Mouse (Mus musculus): Measurements from ENCODE around the gene Podxl2. TPM values are rescaled to one million over a fixed set of nuclear protein-coding genes. Genes with fewer than 3 reads are reported as not detected.

The Podxl2 gene
- total RNA-seq, 1 experiment = 5.0 TPM

DNA sequence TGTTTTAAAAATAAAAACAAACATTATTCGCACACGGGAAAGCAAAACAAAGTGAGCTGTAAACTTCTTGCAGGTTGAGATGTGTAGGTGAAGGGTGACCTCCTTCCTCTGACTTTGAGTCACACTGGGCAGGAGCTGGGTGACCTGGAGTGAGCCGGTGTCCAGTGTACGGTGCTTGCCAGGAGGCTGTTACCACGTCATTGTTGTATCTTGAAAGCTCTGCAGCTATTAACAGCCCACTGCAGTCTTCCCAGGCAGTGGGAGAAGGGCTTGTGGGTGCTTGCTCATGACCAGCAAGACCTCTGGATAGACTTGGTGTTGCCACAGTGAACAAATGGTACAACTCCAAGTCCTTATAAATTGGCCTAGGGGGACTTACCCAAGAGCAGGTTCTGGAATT lies 40.0 kb upstream of the Podxl2 start:
- in situ Hi-C loops (cut with MboI; ENCODE audit: low sequenced_read_pairs in 2 of 2, unreplicated experiment in 2 of 2) = no loop called here
- Histone ChIP-seq H3K36me3 (ENCODE audit: control insufficient read depth, insufficient read depth, low read length, poor library complexity, severe bottlenecking) (peaks cover 7% of the 10 kb centered on the region; the same call in 1 of the 2 replicates), H3K27ac (ENCODE audit: insufficient read depth, low read depth, low read length, poor library complexity, severe bottlenecking) (no peak overlapping the region), H3K9ac (ENCODE audit: insufficient read depth, low read depth, low read length, poor library complexity, severe bottlenecking) (no peak overlapping the region), H3K9me3 (ENCODE audit: control insufficient read depth, insufficient read depth, low read depth, low read length) (no peaks in the 10 kb centered on the region), H3K4me3 (ENCODE audit: insufficient read depth in 1 of 2, low read depth in 1 of 2, low read length in 2 of 2, poor library complexity in 1 of 2, severe bottlenecking in 1 of 2) (no peak overlapping the region), H3K4me1 (ENCODE audit: control insufficient read depth in 2 of 2, insufficient read depth in 2 of 2, low read length in 2 of 2, poor library complexity in 1 of 2) (no peaks in the 10 kb centered on the region; a peak in 1 of 4 replicates)
- no peak for DNase-seq (ENCODE audit: low read depth, low spot score)
- no peak for TF ChIP-seq MAFK (IDR thresholded peaks at IDR 0.05; ENCODE audit: insufficient read depth, low read depth, low read length)
- no peak for TF ChIP-seq CHD2 (IDR thresholded peaks at IDR 0.05; ENCODE audit: low read depth, low read length)
- no peak for TF ChIP-seq HCFC1 (IDR thresholded peaks at IDR 0.05; ENCODE audit: borderline replicate concordance, insufficient read depth, low read length)
- TF ChIP-seq ZNF384 (IDR thresholded peaks at IDR 0.05; ENCODE audit: low read depth, low read length) = no peak
- TF ChIP-seq ZC3H11A (IDR thresholded peaks at IDR 0.05; ENCODE audit: borderline replicate concordance, low read depth, low read length) = no peak

DNA sequence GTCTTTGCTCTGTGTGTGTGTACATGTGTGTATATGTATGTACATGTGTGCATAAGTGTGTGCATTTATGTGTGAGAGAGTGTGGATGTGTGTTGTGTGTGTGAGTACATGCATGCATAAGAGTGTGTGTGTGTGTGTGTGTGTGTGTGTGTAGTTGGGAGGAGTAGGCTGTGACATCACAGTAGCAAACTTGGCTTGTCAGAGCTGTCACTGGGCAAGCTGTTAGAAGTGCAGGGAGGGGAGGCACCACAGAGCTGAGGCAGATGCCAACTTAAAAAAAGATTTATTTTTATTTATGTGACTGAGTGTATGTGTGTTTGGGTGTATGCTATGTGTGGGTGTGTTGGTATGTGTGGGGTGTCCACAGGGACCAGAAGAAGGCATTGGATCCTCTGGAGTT lies 38.6 kb upstream of the Podxl2 start:
- Histone ChIP-seq H3K9ac (ENCODE audit: insufficient read depth, low read depth, low read length, poor library complexity, severe bottlenecking) (no peak overlapping the region), H3K4me3 (ENCODE audit: insufficient read depth in 1 of 2, low read depth in 1 of 2, low read length in 2 of 2, poor library complexity in 1 of 2, severe bottlenecking in 1 of 2) (no peak overlapping the region), H3K4me1 (ENCODE audit: control insufficient read depth in 2 of 2, insufficient read depth in 2 of 2, low read length in 2 of 2, poor library complexity in 1 of 2) (no peaks in the 10 kb centered on the region; a peak in 1 of 4 replicates), H3K36me3 (ENCODE audit: control insufficient read depth, insufficient read depth, low read length, poor library complexity, severe bottlenecking) (peaks cover 7% of the 10 kb centered on the region; the same call in 1 of the 2 replicates), H3K27ac (ENCODE audit: insufficient read depth, low read depth, low read length, poor library complexity, severe bottlenecking) (no peak overlapping the region), H3K9me3 (ENCODE audit: control insufficient read depth, insufficient read depth, low read depth, low read length) (no peaks in the 10 kb centered on the region)
- DNase-seq (ENCODE audit: low read depth, low spot score) = no peak
- in situ Hi-C loops (cut with MboI; ENCODE audit: low sequenced_read_pairs in 2 of 2, unreplicated experiment in 2 of 2) = no loop called here
- no peak for TF ChIP-seq HCFC1 (IDR thresholded peaks at IDR 0.05; ENCODE audit: borderline replicate concordance, insufficient read depth, low read length)

DNA sequence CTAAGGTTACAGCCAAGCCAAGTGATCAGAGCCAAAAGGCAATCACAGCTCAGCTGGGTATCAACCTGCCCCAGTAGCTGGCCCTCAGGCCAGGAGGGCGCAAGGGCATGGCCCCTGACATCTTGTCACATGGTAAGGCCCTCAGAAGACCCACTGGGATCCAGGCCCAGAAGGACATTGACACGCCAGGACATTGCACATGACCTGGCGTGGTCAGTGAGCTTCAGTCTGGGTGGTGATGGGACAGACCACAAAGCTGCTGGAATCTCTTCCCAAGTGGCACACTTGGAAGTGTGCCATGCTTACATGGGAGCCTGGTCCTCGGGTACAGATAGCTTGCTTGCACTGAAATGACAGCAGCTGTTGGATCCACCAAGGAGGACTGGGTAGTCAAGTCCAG lies 38.2 kb upstream of the Podxl2 start:
- Histone ChIP-seq H3K9me3 (ENCODE audit: control insufficient read depth, insufficient read depth, low read depth, low read length) (no peaks in the 10 kb centered on the region), H3K4me3 (ENCODE audit: insufficient read depth in 1 of 2, low read depth in 1 of 2, low read length in 2 of 2, poor library complexity in 1 of 2, severe bottlenecking in 1 of 2) (no peak overlapping the region), H3K9ac (ENCODE audit: insufficient read depth, low read depth, low read length, poor library complexity, severe bottlenecking) (no peak overlapping the region), H3K27ac (ENCODE audit: insufficient read depth, low read depth, low read length, poor library complexity, severe bottlenecking) (no peak overlapping the region), H3K36me3 (ENCODE audit: control insufficient read depth, insufficient read depth, low read length, poor library complexity, severe bottlenecking) (peaks cover 7% of the 10 kb centered on the region; the same call in 1 of the 2 replicates), H3K4me1 (ENCODE audit: control insufficient read depth in 2 of 2, insufficient read depth in 2 of 2, low read length in 2 of 2, poor library complexity in 1 of 2) (no peaks in the 10 kb centered on the region; a peak in 1 of 4 replicates)
- TF ChIP-seq MAFK (IDR thresholded peaks at IDR 0.05; ENCODE audit: insufficient read depth, low read depth, low read length) (no peak), ZNF384 (IDR thresholded peaks at IDR 0.05; ENCODE audit: low read depth, low read length) (no peak), CHD2 (IDR thresholded peaks at IDR 0.05; ENCODE audit: low read depth, low read length) (no peak), ZC3H11A (IDR thresholded peaks at IDR 0.05; ENCODE audit: borderline replicate concordance, low read depth, low read length) (no peak), HCFC1 (IDR thresholded peaks at IDR 0.05; ENCODE audit: borderline replicate concordance, insufficient read depth, low read length) (no peak)
- in situ Hi-C loops (cut with MboI; ENCODE audit: low sequenced_read_pairs in 2 of 2, unreplicated experiment in 2 of 2) = no loop called here
- no peak for DNase-seq (ENCODE audit: low read depth, low spot score)

DNA sequence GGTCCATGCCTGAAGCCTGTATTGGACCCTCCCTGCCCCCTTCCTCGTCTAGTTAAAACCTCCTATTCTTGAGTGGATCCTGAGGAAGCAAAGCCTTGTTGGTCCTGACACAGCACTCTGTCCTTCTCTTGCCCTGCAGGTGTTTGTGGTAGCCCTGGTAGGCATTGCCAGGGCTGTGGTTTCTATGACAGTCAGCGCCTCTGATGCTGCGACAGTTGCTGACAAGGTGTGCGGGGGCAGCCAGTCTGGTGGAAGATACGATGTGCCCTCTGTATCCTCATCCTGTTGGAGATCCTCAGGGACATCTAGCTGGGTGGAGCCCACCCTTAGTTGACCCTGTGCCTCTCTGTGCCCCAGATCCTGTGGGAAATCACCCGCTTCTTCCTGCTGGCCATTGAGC lies 34.3 kb upstream of the Podxl2 start:
- H3K9me3 ChIP-seq (ENCODE audit: control insufficient read depth, insufficient read depth, low read depth, low read length) = no peaks in the 10 kb centered on the region
- DNase-seq (ENCODE audit: low read depth, low spot score) = no peak
- peaks cover 3 to 8% of the 10 kb centered on the region in 2 experiments; a peak in 2 of 4 replicates for H3K4me1 ChIP-seq (ENCODE audit: control insufficient read depth in 2 of 2, insufficient read depth in 2 of 2, low read length in 2 of 2, poor library complexity in 1 of 2)
- H3K4me3 ChIP-seq (ENCODE audit: insufficient read depth in 1 of 2, low read depth in 1 of 2, low read length in 2 of 2, poor library complexity in 1 of 2, severe bottlenecking in 1 of 2) = no peak overlapping the region
- in situ Hi-C loops (cut with MboI; ENCODE audit: low sequenced_read_pairs in 2 of 2, unreplicated experiment in 2 of 2) = no loop called here
- H3K9ac ChIP-seq (ENCODE audit: insufficient read depth, low read depth, low read length, poor library complexity, severe bottlenecking) = no peak overlapping the region
- no peak overlapping the region for H3K27ac ChIP-seq (ENCODE audit: insufficient read depth, low read depth, low read length, poor library complexity, severe bottlenecking)
- no peak for TF ChIP-seq HCFC1 (IDR thresholded peaks at IDR 0.05; ENCODE audit: borderline replicate concordance, insufficient read depth, low read length)
- no peak for TF ChIP-seq MAFK (IDR thresholded peaks at IDR 0.05; ENCODE audit: insufficient read depth, low read depth, low read length)
- TF ChIP-seq CHD2 (IDR thresholded peaks at IDR 0.05; ENCODE audit: low read depth, low read length) = no peak
- TF ChIP-seq ZC3H11A (IDR thresholded peaks at IDR 0.05; ENCODE audit: borderline replicate concordance, low read depth, low read length) = no peak
- TF ChIP-seq ZNF384 (IDR thresholded peaks at IDR 0.05; ENCODE audit: low read depth, low read length) = no peak
- H3K36me3 ChIP-seq (ENCODE audit: control insufficient read depth, insufficient read depth, low read length, poor library complexity, severe bottlenecking) = peaks cover 10% of the 10 kb centered on the region; the same call in 1 of the 2 replicates

All from ES-E14 (cell line).